Mouse (Mus musculus): ENCODE results near the gene Ccdc85b. TPM values are rescaled to one million over a fixed set of nuclear protein-coding genes. Genes with fewer than 3 reads are reported as not detected.
"Not testable (repeated sequence)": the region's sequence is repeated elsewhere in the genome, so short reads cannot be mapped to it uniquely, and the experiment has no call there.

The Ccdc85b gene
- total RNA-seq (2015; ENCODE audit: low replicate concordance) (not detected in 2 replicates), total RNA-seq (2017; ENCODE audit: low replicate concordance) (1.2 TPM in 1 of 2 replicates, not detected in the other)

- ATAC-seq (replicated peaks; ENCODE audit: low FRiP score, poor library complexity, severe bottlenecking) = no peak
These were observed at the start of gene Ccdc85b for GRCm38 (mm10) chr19:5457746-5458442. TSS of gene Ccdc85b (minus strand) at chr19:5457894.

- ATAC-seq (replicated peaks; ENCODE audit: low FRiP score, poor library complexity, severe bottlenecking) = no peak
These were observed 46.0 kb upstream of the Ccdc85b start, which contains the start of gene 1700020D05Rik for GRCm38 (mm10) chr19:5503687-5504086. TSS of gene 1700020D05Rik (minus strand) at chr19:5503787.

GRCm38 (mm10) chr19:5500330-5500875 lies 42.7 kb upstream of the Ccdc85b start:
- ATAC-seq (replicated peaks; ENCODE audit: low FRiP score, poor library complexity, severe bottlenecking) = no peak

GRCm38 (mm10) chr19:5496052-5496370 lies 38.3 kb upstream of the Ccdc85b start:
- ATAC-seq (replicated peaks; ENCODE audit: low FRiP score, poor library complexity, severe bottlenecking) = no peak

- ATAC-seq (replicated peaks; ENCODE audit: low FRiP score, poor library complexity, severe bottlenecking) = no peak
These were observed 37.8 kb upstream of the Ccdc85b start for GRCm38 (mm10) chr19:5495353-5496051.

GRCm38 (mm10) chr19:5494314-5494713 lies 36.6 kb upstream of the Ccdc85b start:
- ATAC-seq (replicated peaks; ENCODE audit: low FRiP score, poor library complexity, severe bottlenecking) = no peak

- not testable (repeated sequence) for ATAC-seq (replicated peaks; ENCODE audit: low FRiP score, poor library complexity, severe bottlenecking)
These were observed 35.6 kb upstream of the Ccdc85b start for GRCm38 (mm10) chr19:5493301-5493721.

GRCm38 (mm10) chr19:5492641-5493040 lies 34.9 kb upstream of the Ccdc85b start:
- no peak for ATAC-seq (replicated peaks; ENCODE audit: low FRiP score, poor library complexity, severe bottlenecking)

- ATAC-seq (replicated peaks; ENCODE audit: low FRiP score, poor library complexity, severe bottlenecking) = peak; percentile 36
These were observed 33.4 kb upstream of the Ccdc85b start for GRCm38 (mm10) chr19:5490898-5491708.

- ATAC-seq (replicated peaks; ENCODE audit: low FRiP score, poor library complexity, severe bottlenecking) = peak; percentile 58
These were observed 32.7 kb upstream of the Ccdc85b start, which contains the start of gene Cfl1 for GRCm38 (mm10) chr19:5490313-5490897. TSS of gene Cfl1 (plus strand) at chr19:5490455.

- not testable (repeated sequence) for ATAC-seq (replicated peaks; ENCODE audit: low FRiP score, poor library complexity, severe bottlenecking)
These were observed 32.0 kb upstream of the Ccdc85b start for GRCm38 (mm10) chr19:5489721-5490120.

GRCm38 (mm10) chr19:5488878-5489571 lies 31.3 kb upstream of the Ccdc85b start:
- ATAC-seq (replicated peaks; ENCODE audit: low FRiP score, poor library complexity, severe bottlenecking) = peak; percentile 67

GRCm38 (mm10) chr19:5487768-5488550 lies 30.3 kb upstream of the Ccdc85b start, which contains the start of gene Mus81:
TSS of gene Mus81 (minus strand) at chr19:5488402.
- ATAC-seq (replicated peaks; ENCODE audit: low FRiP score, poor library complexity, severe bottlenecking) = peak; percentile 54

GRCm38 (mm10) chr19:5486771-5487170 lies 29.1 kb upstream of the Ccdc85b start:
- ATAC-seq (replicated peaks; ENCODE audit: low FRiP score, poor library complexity, severe bottlenecking) = no peak

GRCm38 (mm10) chr19:5486286-5486685 lies 28.6 kb upstream of the Ccdc85b start:
- ATAC-seq (replicated peaks; ENCODE audit: low FRiP score, poor library complexity, severe bottlenecking) = no peak

- no peak for ATAC-seq (replicated peaks; ENCODE audit: low FRiP score, poor library complexity, severe bottlenecking)
These were observed 28.1 kb upstream of the Ccdc85b start for GRCm38 (mm10) chr19:5485821-5486220.

GRCm38 (mm10) chr19:5485371-5485770 lies 27.7 kb upstream of the Ccdc85b start:
- no peak for ATAC-seq (replicated peaks; ENCODE audit: low FRiP score, poor library complexity, severe bottlenecking)

GRCm38 (mm10) chr19:5484496-5484895 lies 26.8 kb upstream of the Ccdc85b start:
- no peak for ATAC-seq (replicated peaks; ENCODE audit: low FRiP score, poor library complexity, severe bottlenecking)

All from erythroid progenitor cell, adult 5-6 weeks (primary cell).